Mouse (Mus musculus): Measurements from ENCODE around the gene Tssk6. TPM values are rescaled to one million over a fixed set of nuclear protein-coding genes. Genes with fewer than 3 reads are reported as not detected.
A peak's percentile ranks its signal among the peaks of the same experiment; 100 is the strongest.

The Tssk6 gene
- polyA plus RNA-seq, 1 experiment from 2014 or later = 3.8 TPM

DNA sequence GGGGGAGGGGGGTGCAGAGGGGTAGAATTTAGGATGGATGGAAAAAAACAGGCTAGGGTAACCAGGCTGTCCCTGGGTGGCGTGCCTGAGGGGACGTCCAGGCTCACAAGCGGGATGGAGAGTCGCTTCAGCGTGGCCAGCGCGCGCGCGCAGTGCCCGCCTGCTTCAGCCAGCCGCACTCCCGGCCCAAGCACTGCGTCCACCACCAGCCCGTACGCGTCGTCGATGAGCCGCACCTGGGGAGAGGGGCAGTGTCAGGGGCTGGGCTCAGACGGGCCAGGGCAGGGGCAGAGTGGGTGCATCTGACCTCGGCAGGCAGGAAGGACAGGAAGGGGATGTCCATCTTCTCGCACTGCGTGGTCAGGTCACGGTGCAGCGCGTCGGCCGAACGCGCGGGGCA, 13.1 kb upstream of the Tssk6 start:
- Histone ChIP-seq H3K4me1 (replicated peaks; ENCODE audit: insufficient read depth, low read length) (peaks cover 16% of the 10 kb centered on the region), H3K9me3 (replicated peaks; ENCODE audit: low read length) (no peaks in the 10 kb centered on the region), H3K27me3 (ENCODE audit: insufficient read depth, low read length) (peaks cover 64% of the 10 kb centered on the region), H3K27ac (no peak overlapping the region), H3K36me3 (ENCODE audit: insufficient read depth, low read length) (peaks cover 13% of the 10 kb centered on the region; the same call in 1 of the 2 replicates), H3K4me2 (ENCODE audit: low read length) (peak overlapping the region; percentile 54), H3K9ac (ENCODE audit: low read depth, low read length) (peak overlapping the region; percentile 35; the same call in 1 of the 2 replicates), H3K4me3 (replicated peaks; ENCODE audit: low read depth, low read length) (peak overlapping the region; percentile 28)
- 2% methylated on average over 32 of the region's 32 CpGs for WGBS
- no peak; the same call in 1 of the 2 replicates for ATAC-seq (replicated peaks; ENCODE audit: low FRiP score, low read depth)
- TF ChIP-seq CTCF (IDR thresholded peaks at IDR 0.05; ENCODE audit: low read depth) = no peak
- DNase-seq (ENCODE audit: low spot score) = no peak

DNA sequence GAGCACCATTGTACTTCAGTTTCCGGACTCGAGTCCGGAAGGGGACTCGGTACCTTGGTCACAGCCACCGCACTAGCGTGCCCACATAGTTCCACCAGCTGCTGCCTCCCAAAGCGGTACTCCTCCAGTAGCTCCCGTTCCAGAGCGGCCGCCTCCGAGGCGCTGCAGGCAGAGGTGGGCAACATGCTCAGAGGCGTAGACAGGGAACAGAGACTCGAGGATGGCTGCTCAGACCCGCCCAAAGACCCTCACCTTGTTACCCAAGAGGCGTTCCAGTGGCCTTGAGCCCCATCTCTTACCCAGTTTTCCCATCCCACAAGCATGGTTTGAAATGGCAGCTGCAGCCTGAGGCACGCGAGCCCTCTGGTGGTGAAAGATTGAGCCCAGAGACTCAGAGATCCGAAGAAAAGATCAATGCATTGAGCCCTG, 11.2 kb upstream of the Tssk6 start:
- peak; percentile 64 for DNase-seq (ENCODE audit: low spot score)

DNA sequence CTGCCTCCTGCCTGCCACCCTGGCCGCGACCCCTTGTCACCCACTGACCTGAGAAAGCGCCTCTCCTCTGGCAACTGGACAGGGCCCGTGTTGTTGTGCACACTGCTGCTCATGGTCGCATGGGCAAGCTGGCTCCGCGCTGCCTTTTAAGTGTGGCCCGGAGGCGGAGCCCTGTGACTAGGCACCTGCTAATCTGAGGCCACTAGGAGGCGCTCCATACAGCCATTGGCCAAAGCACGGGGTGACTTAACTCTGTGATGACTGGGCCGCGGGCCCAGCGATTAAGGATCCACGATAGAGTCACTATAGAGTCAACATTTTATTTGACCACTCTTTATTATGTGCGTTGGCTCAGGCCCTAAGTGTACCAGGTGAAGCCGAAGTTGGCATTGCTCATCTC, 8.1 kb upstream of the Tssk6 start:
- Histone ChIP-seq H3K27ac (no peak overlapping the region), H3K36me3 (ENCODE audit: insufficient read depth, low read length) (peaks cover 16% of the 10 kb centered on the region; the same call in 1 of the 2 replicates), H3K9ac (ENCODE audit: low read depth, low read length) (no peak overlapping the region), H3K27me3 (ENCODE audit: insufficient read depth, low read length) (peaks cover 16% of the 10 kb centered on the region), H3K4me2 (ENCODE audit: low read length) (no peak overlapping the region), H3K4me1 (replicated peaks; ENCODE audit: insufficient read depth, low read length) (peaks cover 6% of the 10 kb centered on the region), H3K4me3 (replicated peaks; ENCODE audit: low read depth, low read length) (no peak overlapping the region), H3K9me3 (replicated peaks; ENCODE audit: low read length) (no peaks in the 10 kb centered on the region)
- ATAC-seq (replicated peaks; ENCODE audit: low FRiP score, low read depth) (peak; percentile 40; the same call in 1 of the 2 replicates), DNase-seq (ENCODE audit: low spot score) (peak; percentile 75)
- WGBS = 47% methylated on average over 17 of the region's 17 CpGs
- peak; percentile 69 for TF ChIP-seq CTCF (IDR thresholded peaks at IDR 0.05; ENCODE audit: low read depth)

More for the DNA sequence above, 11.2 kb upstream of the Tssk6 start:
- H3K27me3 ChIP-seq (ENCODE audit: insufficient read depth, low read length) = peaks cover 45% of the 10 kb centered on the region
- H3K4me3 ChIP-seq (replicated peaks; ENCODE audit: low read depth, low read length) = no peak overlapping the region
- WGBS = 41% methylated on average over 19 of the region's 19 CpGs
- no peak overlapping the region for H3K9ac ChIP-seq (ENCODE audit: low read depth, low read length)
- H3K4me2 ChIP-seq (ENCODE audit: low read length) = no peak overlapping the region
- no peaks in the 10 kb centered on the region for H3K9me3 ChIP-seq (replicated peaks; ENCODE audit: low read length)
- ATAC-seq (replicated peaks; ENCODE audit: low FRiP score, low read depth) = no peak
- peaks cover 16% of the 10 kb centered on the region for H3K4me1 ChIP-seq (replicated peaks; ENCODE audit: insufficient read depth, low read length)
- peaks cover 13% of the 10 kb centered on the region; the same call in 1 of the 2 replicates for H3K36me3 ChIP-seq (ENCODE audit: insufficient read depth, low read length)
- peak; percentile 84 for TF ChIP-seq CTCF (IDR thresholded peaks at IDR 0.05; ENCODE audit: low read depth)
- no peak overlapping the region for H3K27ac ChIP-seq

DNA sequence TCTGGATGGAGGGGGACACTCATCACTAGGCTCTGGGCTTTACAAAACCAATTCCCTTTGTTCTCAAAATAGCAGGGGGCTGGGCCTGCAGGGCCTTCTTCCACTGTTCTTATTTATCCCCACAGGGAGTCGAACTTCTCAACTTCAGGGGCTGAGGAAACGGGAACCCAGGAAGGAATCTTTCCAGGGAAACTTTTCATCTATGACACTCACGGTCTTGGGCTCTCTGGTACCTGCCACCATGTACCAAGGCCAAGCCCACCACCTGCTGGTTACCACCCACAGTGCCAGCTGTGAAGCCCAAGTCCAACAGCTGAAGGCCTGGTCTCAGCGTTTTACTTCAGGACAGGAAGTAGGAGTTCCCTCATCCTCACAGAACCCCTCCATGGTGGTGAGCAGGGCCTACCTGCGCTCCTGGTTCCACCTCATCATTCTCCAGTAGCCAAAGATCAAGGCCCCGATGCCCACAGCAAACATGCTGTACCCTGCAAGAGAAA, 7.1 kb upstream of the Tssk6 start:
- Histone ChIP-seq H3K36me3 (ENCODE audit: insufficient read depth, low read length) (peaks cover 16% of the 10 kb centered on the region; the same call in 1 of the 2 replicates), H3K4me1 (replicated peaks; ENCODE audit: insufficient read depth, low read length) (no peaks in the 10 kb centered on the region), H3K27ac (no peak overlapping the region), H3K4me2 (ENCODE audit: low read length) (no peak overlapping the region), H3K4me3 (replicated peaks; ENCODE audit: low read depth, low read length) (no peak overlapping the region), H3K27me3 (ENCODE audit: insufficient read depth, low read length) (0 out of 2 replicates have a peak, but pooled peaks cover 7% of the 10 kb centered on the region), H3K9me3 (replicated peaks; ENCODE audit: low read length) (no peaks in the 10 kb centered on the region), H3K9ac (ENCODE audit: low read depth, low read length) (no peak overlapping the region)
- 67% methylated on average over 6 of the region's 6 CpGs for WGBS
- no peak for DNase-seq (ENCODE audit: low spot score)
- TF ChIP-seq CTCF (IDR thresholded peaks at IDR 0.05; ENCODE audit: low read depth) = no peak
- ATAC-seq (replicated peaks; ENCODE audit: low FRiP score, low read depth) = no peak

DNA sequence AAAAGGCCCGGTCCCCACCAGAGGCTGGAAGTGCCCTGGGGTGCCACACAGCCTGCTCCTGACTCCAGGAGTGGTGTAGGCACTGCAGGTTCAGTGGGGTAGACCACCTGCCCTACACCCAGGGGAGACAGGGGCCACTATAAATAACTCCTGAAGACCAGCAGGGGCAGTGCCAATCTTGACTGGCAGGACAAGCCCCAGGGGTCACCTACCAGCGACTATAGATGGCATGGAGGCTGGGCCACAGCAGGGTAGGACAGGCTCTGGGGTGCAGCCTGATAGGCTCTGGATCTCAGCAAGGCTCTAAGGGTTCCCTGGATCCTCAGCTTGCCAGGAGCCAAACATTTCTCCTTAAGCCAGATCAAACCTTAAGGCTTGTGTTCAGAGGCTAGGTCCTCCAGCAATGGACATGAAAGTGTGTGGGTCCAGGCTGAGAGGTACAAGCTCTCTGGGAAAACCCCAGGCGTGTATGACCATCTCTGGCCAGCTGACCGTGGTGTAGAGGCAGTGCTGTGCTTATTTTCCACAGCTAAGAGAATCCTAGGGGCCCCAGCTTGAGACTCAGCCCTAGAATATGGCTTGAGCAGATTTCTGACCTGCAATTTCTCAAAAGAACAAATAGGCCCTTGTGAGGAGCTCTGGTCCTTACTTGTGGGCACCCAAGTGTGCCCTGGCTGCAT, 6.1 kb upstream of the Tssk6 start:
- Histone ChIP-seq H3K4me3 (replicated peaks; ENCODE audit: low read depth, low read length) (no peak overlapping the region), H3K4me1 (replicated peaks; ENCODE audit: insufficient read depth, low read length) (no peaks in the 10 kb centered on the region), H3K27ac (no peak overlapping the region), H3K9ac (ENCODE audit: low read depth, low read length) (no peak overlapping the region), H3K27me3 (ENCODE audit: insufficient read depth, low read length) (no peaks in the 10 kb centered on the region), H3K4me2 (ENCODE audit: low read length) (no peak overlapping the region), H3K9me3 (replicated peaks; ENCODE audit: low read length) (no peaks in the 10 kb centered on the region), H3K36me3 (ENCODE audit: insufficient read depth, low read length) (peaks cover 16% of the 10 kb centered on the region; the same call in 1 of the 2 replicates)
- TF ChIP-seq CTCF (IDR thresholded peaks at IDR 0.05; ENCODE audit: low read depth) = no peak
- no peak for DNase-seq (ENCODE audit: low spot score)
- no peak for ATAC-seq (replicated peaks; ENCODE audit: low FRiP score, low read depth)
- 71% methylated on average over 4 of the region's 4 CpGs for WGBS

DNA sequence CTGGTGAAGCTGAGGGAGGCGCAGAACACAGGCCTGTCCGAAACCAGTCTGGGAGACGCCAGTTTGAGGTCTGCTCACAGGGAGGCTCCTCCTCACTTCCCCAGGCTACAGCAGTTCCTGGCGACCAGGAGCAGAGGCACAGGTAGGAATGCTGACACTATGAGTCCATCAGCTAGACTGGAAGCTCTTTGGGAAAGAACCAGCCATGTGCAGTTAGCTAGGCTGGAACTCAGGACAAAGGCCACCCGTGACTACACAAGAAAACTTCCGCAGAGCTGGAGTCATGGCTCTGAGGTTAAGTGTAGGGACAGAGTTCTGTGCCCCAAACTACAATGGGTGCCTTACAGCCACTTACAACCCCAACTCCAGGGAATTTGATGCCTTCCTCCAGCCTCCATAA, 4.1 kb upstream of the Tssk6 start:
- Histone ChIP-seq H3K4me3 (replicated peaks; ENCODE audit: low read depth, low read length) (no peak overlapping the region), H3K4me2 (ENCODE audit: low read length) (no peak overlapping the region), H3K9ac (ENCODE audit: low read depth, low read length) (0 out of 2 replicates have a peak overlapping the region, but pooled peaks have one; percentile 4), H3K27me3 (ENCODE audit: insufficient read depth, low read length) (no peaks in the 10 kb centered on the region), H3K36me3 (ENCODE audit: insufficient read depth, low read length) (0 out of 2 replicates have a peak, but pooled peaks cover 7% of the 10 kb centered on the region), H3K27ac (no peak overlapping the region), H3K9me3 (replicated peaks; ENCODE audit: low read length) (no peaks in the 10 kb centered on the region), H3K4me1 (replicated peaks; ENCODE audit: insufficient read depth, low read length) (peaks cover 5% of the 10 kb centered on the region; the same call in 1 of the 2 replicates)
- TF ChIP-seq CTCF (IDR thresholded peaks at IDR 0.05; ENCODE audit: low read depth) = no peak
- 87% methylated on average over 6 of the region's 6 CpGs for WGBS
- no peak for DNase-seq (ENCODE audit: low spot score)
- ATAC-seq (replicated peaks; ENCODE audit: low FRiP score, low read depth) = no peak

Data from kidney, postnatal 0 days (tissue).